Mouse (Mus musculus) neural tube, embryonic 11.5 days (tissue): ENCODE results near the gene Gm20425. TPM values are rescaled to one million over a fixed set of nuclear protein-coding genes. Genes with fewer than 3 reads are reported as not detected.

Experiments
- ATAC-seq: fragments of 200-750 bp; cut with Nextera tagmentation; 2 replicates; pipeline ENCODE4 v1.8.0; 2017; ENCODE audit warnings: moderate number of reproducible peaks, mild to moderate bottlenecking, moderate TSS enrichment, moderate library complexity; ENCODE audit not compliant: insufficient read depth, low FRiP score, low TSS enrichment
- DNase-seq: peaks from one replicate; pipeline ENCODE4 v3.0.0-alpha.2; 2015; ENCODE audit warnings: low spot score
- H3K27ac ChIP-seq: fragments of 300-500 bp; sonication (generic); 2 replicates; pipeline ENCODE4 v1.5.1; 2014; ENCODE audit warnings: low read depth, mild to moderate bottlenecking, low read length
- H3K27me3 ChIP-seq: fragments of 300-500 bp; sonication (generic); 2 replicates; pipeline ENCODE4 v1.6.1; 2014; ENCODE audit warnings: mild to moderate bottlenecking, low read length, mixed read lengths; ENCODE audit not compliant: control insufficient read depth, insufficient read depth
- H3K36me3 ChIP-seq: fragments of 300-500 bp; sonication (generic); 2 replicates; pipeline ENCODE4 v1.6.1; 2014; ENCODE audit warnings: mild to moderate bottlenecking, low read length, moderate library complexity, mixed read lengths; ENCODE audit not compliant: control insufficient read depth, insufficient read depth
- H3K4me1 ChIP-seq: fragments of 300-500 bp; sonication (generic); 2 replicates; pipeline ENCODE4 v1.6.1; 2014; ENCODE audit warnings: low read length, mixed read lengths; ENCODE audit not compliant: control insufficient read depth, insufficient read depth
- H3K4me2 ChIP-seq: fragments of 300-500 bp; sonication (generic); 2 replicates; pipeline ENCODE4 v1.6.1; 2014; ENCODE audit warnings: low read depth, mild to moderate bottlenecking, moderate library complexity
- H3K4me3 ChIP-seq: fragments of 300-500 bp; sonication (generic); 2 replicates; pipeline ENCODE4 v1.5.1; 2014; ENCODE audit warnings: low read depth, low read length
- H3K9ac ChIP-seq: fragments of 300-500 bp; sonication (generic); 2 replicates; pipeline ENCODE4 v1.6.1; 2014; ENCODE audit warnings: mild to moderate bottlenecking, low read length
- H3K9me3 ChIP-seq: fragments of 300-500 bp; sonication (generic); 2 replicates; pipeline ENCODE4 v1.6.1; 2016; ENCODE audit warnings: low read length; ENCODE audit not compliant: control insufficient read depth
- WGBS: fragments of 180-500 bp; shearing (Covaris S2); extraction: QIAGEN DNeasy Blood & Tissue Kit; methylation state at CpG from one replicate; pipeline ENCODE4 v1.1.7; 2014; 5-methylcytosine and 5-hydroxymethylcytosine counted together
- polyA plus RNA-seq: library from polyadenylated mRNA; unstranded; fragments of >200 nt; fragmentation: Nextera tagmentation; extraction: Ambion mirVana; gene quantifications from 2 replicates; pipeline ENCODE4 v1.2.1, GENCODE M21; 2014

The Gm20425 gene
- polyA plus RNA-seq: 1.7 TPM in 1 of 2 replicates, not detected in the other

DNA sequence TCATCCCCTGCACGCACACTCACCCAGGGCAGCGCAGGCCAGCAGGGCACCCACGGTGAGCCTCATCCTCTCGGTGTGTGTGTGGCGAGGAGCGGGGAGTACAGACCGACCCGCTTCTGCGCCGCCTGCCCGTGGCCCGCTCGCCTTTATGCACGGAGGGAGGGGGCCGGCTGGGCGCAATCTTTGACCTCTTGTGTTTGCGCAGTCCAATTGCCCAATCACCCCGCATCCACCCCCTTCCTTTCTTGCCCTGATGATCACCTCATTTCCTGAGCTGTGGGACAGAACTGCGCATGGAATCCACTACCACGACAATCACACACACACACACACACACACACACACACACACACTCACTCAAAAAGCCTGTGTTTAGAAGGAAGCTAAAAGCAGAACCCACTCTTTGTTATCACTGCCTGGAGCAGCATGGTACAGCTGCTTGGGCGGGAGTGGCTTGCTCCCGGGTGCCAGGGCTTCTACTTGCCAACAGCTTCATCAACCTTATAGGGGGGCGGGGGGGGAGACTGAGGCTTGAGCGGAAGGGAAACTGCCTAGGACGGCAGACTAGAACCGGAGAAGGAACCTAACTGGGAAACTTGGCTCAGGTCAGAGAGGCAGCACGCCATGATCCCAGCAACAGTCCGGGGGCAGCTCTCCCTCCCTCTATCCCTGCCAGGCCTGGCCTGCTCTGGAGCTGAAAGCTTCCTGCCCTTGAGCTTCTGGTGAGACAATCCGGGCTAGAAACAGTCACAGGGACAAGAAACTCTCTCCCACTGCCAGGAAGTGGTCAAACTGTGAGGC, at the start of gene Gm20425, which contains the start of gene Trf:
TSS of gene Gm20425 (minus strand) at position 157 of the 801 bp plus-strand sequence.
TSS of gene Trf (minus strand) at position 294 of the 801 bp plus-strand sequence.
- no peaks in the 10 kb centered on the region for H3K36me3 ChIP-seq
- H3K4me2 ChIP-seq: peak within 1 kb of the TSS; percentile 29
- H3K27me3 ChIP-seq: no peaks in the 10 kb centered on the region
- H3K27ac ChIP-seq: no peak within 1 kb of the TSS
- ATAC-seq (no peak; the same call in 1 of the 2 replicates), DNase-seq (peak; percentile 27)
- 0 out of 2 replicates have a peak within 1 kb of the TSS, but pooled peaks have one; percentile 8 for H3K4me3 ChIP-seq
- H3K9ac ChIP-seq: peak within 1 kb of the TSS; percentile 51
- no peaks in the 10 kb centered on the region for H3K4me1 ChIP-seq
- no peaks in the 10 kb centered on the region for H3K9me3 ChIP-seq
- WGBS: 48% methylated on average over 28 of the region's 29 CpGs

DNA sequence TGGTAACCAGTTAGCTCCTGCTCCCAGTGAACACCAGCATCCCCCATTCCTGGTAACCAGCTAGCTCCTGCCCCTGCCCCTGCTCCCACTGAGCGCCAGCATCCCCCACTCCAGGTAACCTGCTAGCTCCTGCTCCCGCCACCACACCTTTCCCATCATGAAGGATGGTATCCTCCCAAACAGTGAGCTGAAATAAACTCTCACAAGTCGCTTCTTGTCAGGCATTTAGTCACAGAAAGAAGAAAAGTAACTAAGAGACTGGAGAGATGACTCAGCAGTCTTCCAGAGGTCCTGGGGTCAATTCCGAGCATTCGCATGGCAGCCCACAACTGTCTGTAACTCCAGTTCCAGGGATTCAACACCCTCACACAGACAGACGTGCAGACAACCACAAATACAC, 46.8 kb upstream of the Gm20425 start:
- WGBS: 85% methylated on average over 6 of the region's 6 CpGs
- Histone ChIP-seq H3K27me3 (no peaks in the 10 kb centered on the region), H3K9me3 (no peaks in the 10 kb centered on the region), H3K9ac (no peak overlapping the region), H3K4me2 (no peak overlapping the region), H3K36me3 (no peaks in the 10 kb centered on the region), H3K4me3 (no peak overlapping the region), H3K27ac (no peak overlapping the region), H3K4me1 (no peaks in the 10 kb centered on the region)
- DNase-seq (no peak), ATAC-seq (no peak)

DNA sequence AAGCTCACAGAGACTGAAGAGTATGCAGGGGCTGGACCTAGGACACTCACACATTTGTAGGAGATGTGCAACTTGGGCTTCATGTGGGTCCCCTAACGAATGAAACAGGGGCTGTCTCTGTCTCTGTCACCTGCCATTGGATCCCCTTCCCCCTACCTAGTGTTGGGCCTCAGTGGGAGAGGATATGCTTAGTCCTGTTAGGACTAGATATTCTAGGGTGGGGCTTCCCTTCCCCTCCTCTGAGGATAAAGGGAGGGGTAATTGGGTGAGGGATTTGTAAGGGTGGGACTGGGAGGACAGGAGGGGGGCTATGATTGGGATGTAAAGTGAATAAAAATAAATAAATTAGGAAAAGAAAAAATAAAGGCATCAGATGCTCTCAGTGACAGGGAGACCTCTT, 45.6 kb upstream of the Gm20425 start:
- H3K9ac ChIP-seq: no peak overlapping the region
- no peaks in the 10 kb centered on the region for H3K4me1 ChIP-seq
- no peak for ATAC-seq
- no peaks in the 10 kb centered on the region for H3K36me3 ChIP-seq
- H3K4me3 ChIP-seq: no peak overlapping the region
- WGBS: 76% methylated on average over 1 of the region's 1 CpGs
- H3K27me3 ChIP-seq: no peaks in the 10 kb centered on the region
- DNase-seq: no peak
- H3K4me2 ChIP-seq: no peak overlapping the region
- H3K27ac ChIP-seq: no peak overlapping the region
- no peaks in the 10 kb centered on the region for H3K9me3 ChIP-seq

DNA sequence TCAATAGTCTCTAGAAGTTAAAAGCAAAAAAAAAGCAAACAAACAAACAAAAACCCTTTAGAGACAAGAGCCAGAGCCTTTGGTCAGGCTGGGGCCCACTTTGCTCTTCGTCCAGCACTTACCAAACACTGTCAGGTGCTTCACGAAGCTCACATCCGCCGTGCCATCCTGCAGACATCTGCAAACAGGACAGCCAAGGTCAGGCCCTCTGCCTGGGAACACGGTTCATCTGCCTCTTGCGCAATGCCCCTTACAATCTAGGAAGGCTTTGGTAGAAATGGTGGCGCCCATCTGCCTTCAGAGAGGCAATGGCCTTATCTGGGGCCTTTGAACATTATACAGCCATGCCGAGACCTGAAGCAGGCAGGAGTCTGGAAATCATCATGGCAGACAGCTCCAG, 44.7 kb upstream of the Gm20425 start:
- WGBS: 88% methylated on average over 8 of the region's 8 CpGs
- ATAC-seq (no peak), DNase-seq (no peak)
- Histone ChIP-seq H3K27ac (no peak overlapping the region), H3K36me3 (no peaks in the 10 kb centered on the region), H3K4me1 (no peaks in the 10 kb centered on the region), H3K9me3 (no peaks in the 10 kb centered on the region), H3K9ac (no peak overlapping the region), H3K4me3 (no peak overlapping the region), H3K27me3 (no peaks in the 10 kb centered on the region), H3K4me2 (no peak overlapping the region)

DNA sequence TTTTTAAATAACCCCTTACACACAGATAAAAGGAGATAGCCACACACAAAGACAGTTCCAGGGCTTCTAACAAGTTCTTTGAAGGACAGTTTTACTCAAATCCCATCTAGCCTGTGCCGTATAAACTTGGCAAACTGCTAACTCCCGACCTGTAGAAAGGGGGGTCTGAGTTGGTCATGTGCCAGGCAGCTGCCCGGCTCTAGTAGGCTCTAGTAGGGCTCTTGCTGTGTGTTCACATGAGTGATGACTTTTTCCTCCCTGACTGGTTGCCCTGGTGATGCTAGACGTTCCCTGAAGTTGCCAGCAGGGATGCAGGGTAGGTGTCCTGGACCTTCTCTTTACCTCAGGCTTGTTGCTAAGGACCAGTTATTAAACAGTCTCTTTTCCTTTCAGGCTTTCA, 41.0 kb upstream of the Gm20425 start:
- H3K4me3 ChIP-seq: no peak overlapping the region
- ATAC-seq: no peak
- H3K9ac ChIP-seq: no peak overlapping the region
- peak; percentile 19 for DNase-seq
- H3K27ac ChIP-seq: no peak overlapping the region
- no peak overlapping the region for H3K4me2 ChIP-seq
- no peaks in the 10 kb centered on the region for H3K4me1 ChIP-seq
- no peaks in the 10 kb centered on the region for H3K36me3 ChIP-seq
- H3K9me3 ChIP-seq: no peaks in the 10 kb centered on the region
- H3K27me3 ChIP-seq: no peaks in the 10 kb centered on the region
- WGBS: 38% methylated on average over 4 of the region's 4 CpGs

DNA sequence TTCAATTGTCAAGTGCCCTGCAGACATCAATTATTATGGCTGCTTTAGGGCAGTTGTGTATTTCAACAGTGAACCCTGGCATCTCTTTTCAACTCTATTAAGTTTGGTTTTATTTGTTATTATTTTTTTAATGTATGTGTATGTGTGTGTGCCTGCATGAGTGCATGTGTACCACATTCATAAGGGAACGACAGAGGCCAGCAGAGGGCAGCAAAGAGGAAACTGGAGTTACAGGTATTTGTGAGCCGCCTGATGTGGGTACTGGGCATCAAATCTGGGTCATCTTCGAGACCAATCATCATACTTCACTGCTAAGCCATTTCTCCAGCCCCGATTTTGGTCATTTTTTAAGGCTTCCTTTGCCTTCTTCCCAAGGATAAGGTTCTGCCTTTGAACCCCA, 35.7 kb upstream of the Gm20425 start:
- no peak overlapping the region for H3K27ac ChIP-seq
- H3K4me2 ChIP-seq: no peak overlapping the region
- H3K9ac ChIP-seq: no peak overlapping the region
- H3K4me1 ChIP-seq: no peaks in the 10 kb centered on the region
- H3K4me3 ChIP-seq: no peak overlapping the region
- no peak for DNase-seq
- H3K27me3 ChIP-seq: no peaks in the 10 kb centered on the region
- WGBS: 91% methylated on average over 4 of the region's 4 CpGs
- no peaks in the 10 kb centered on the region for H3K36me3 ChIP-seq
- no peak for ATAC-seq
- H3K9me3 ChIP-seq: no peaks in the 10 kb centered on the region

DNA sequence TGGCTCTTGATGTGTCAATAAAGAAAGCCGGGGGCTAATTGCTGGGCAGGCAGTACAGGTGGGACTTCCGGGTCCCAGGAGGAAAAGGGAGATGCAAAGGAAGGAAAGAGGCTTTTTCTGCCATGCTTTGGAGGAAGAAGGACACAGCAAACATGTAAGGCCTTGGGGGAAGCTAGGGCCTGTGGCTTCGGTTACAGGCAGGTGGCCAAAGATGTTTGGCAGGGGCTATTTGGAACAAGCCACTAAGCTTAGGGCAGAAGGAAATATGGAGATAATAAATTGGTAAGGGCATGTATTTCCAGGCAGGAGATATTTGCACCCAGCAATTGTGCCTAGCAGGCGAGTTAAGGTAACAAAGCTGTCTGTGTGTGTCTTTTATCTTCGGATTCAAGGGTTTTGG, 22.8 kb upstream of the Gm20425 start:
- 90% methylated on average over 5 of the region's 5 CpGs for WGBS
- Histone ChIP-seq H3K27me3 (no peaks in the 10 kb centered on the region), H3K9me3 (no peaks in the 10 kb centered on the region), H3K36me3 (no peaks in the 10 kb centered on the region), H3K27ac (no peak overlapping the region), H3K4me2 (no peak overlapping the region), H3K9ac (no peak overlapping the region), H3K4me1 (no peaks in the 10 kb centered on the region), H3K4me3 (no peak overlapping the region)
- no peak for DNase-seq
- no peak for ATAC-seq

DNA sequence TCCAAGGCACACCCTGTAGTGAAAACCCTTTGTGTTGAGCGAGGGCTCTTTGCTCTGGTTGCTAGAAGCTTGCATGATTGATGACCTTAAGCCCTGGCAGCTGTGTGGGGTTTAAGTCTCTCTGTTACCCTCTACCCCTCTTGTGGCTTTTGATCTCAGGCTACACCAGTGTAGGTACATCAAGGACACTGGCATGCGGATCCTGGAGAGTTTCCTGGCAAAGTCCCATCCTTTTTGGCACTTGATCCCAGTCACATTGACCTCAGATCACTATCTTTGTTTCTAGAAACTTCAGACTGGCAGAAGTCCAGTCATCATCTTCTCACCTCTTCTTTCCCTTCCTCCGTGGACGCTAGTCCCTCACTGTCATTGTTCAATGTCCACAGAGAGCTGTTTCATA, 18.5 kb upstream of the Gm20425 start:
- H3K27ac ChIP-seq: no peak overlapping the region
- H3K9me3 ChIP-seq: no peaks in the 10 kb centered on the region
- H3K4me3 ChIP-seq: no peak overlapping the region
- ATAC-seq: no peak
- H3K4me2 ChIP-seq: no peak overlapping the region
- no peaks in the 10 kb centered on the region for H3K36me3 ChIP-seq
- no peak for DNase-seq
- H3K4me1 ChIP-seq: no peaks in the 10 kb centered on the region
- no peaks in the 10 kb centered on the region for H3K27me3 ChIP-seq
- no peak overlapping the region for H3K9ac ChIP-seq
- 60% methylated on average over 4 of the region's 4 CpGs for WGBS

DNA sequence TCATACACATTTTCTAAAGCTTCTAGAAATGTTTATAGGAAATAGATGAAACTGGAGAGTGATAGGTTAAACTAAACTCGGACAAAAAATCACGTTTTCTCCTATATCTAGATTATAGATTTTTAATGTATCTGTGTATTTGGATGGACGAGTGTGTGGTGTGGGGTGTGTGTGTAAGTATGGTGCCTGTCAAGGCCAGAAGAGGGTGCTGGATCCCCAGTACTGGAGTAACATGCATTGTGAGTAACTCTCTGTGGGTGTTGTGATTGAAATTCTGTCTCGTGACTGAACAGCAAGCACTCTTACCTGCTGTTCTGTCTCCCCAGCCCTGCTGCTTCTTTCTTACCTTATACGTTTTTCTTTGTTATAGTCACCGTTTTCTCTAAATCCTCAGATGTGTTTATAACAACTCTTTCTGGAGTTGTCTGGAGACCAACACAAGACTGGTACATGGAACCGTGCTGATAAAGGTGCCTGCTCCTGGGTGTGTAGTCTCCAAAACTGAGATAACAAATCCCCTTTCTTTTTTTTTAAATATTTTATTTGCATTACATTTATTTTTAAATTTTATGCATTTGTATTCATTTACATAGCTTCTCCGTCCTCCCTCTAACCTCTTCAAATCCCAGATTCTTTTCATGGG, 16.5 kb upstream of the Gm20425 start:
- H3K36me3 ChIP-seq: no peaks in the 10 kb centered on the region
- no peak overlapping the region for H3K27ac ChIP-seq
- H3K27me3 ChIP-seq: no peaks in the 10 kb centered on the region
- H3K9me3 ChIP-seq: no peaks in the 10 kb centered on the region
- no peaks in the 10 kb centered on the region for H3K4me1 ChIP-seq
- H3K9ac ChIP-seq: no peak overlapping the region
- H3K4me3 ChIP-seq: no peak overlapping the region
- 88% methylated on average over 8 of the region's 8 CpGs for WGBS
- DNase-seq (no peak), ATAC-seq (no peak)
- no peak overlapping the region for H3K4me2 ChIP-seq
